Mouse (Mus musculus): Measurements from ENCODE around the gene 2410004P03Rik.
"Not testable (repeated sequence)": the region's sequence is repeated elsewhere in the genome, so short reads cannot be mapped to it uniquely, and the experiment has no call there.

2410004P03Rik gene

GRCm38 (mm10) chr12:17021125-17021524 is 9.6 kb upstream of the 2410004P03Rik start:
- DNase-seq (ENCODE audit: low spot score in 2 of 2) = not testable (repeated sequence)

GRCm38 (mm10) chr12:17018468-17018867 is 6.9 kb upstream of the 2410004P03Rik start:
- peak; percentile 47 to 66 for DNase-seq (ENCODE audit: low spot score in 2 of 2)

DNA sequence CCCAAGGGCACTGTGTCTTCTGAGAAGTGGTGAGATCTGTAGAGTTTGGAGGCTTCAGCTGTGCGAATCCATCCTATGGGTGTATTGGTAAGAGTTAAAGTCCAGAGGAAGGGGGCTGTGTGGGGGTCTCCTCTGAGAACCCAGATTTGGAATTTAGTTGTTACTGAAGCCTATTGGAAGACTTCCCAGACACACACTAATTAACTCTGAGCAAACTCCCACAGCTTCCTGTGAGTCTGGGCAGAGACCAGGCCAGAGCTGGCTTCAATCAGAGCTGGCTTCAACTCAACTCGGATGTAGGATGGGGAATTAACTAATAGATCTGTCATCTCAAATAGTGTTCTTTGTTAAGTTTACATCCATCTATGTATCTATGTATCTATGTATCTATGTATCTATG is 4.2 kb upstream of the 2410004P03Rik start:
- no peak for DNase-seq (ENCODE audit: low spot score in 2 of 2)

GRCm38 (mm10) chr12:17012067-17012899 is 756 bp upstream of the 2410004P03Rik start:
- DNase-seq (ENCODE audit: low spot score in 2 of 2) = no peak

- DNase-seq (ENCODE audit: low spot score in 2 of 2) = no peak
These were observed 2.1 kb downstream of the 2410004P03Rik start for GRCm38 (mm10) chr12:17009466-17009865.

DNA sequence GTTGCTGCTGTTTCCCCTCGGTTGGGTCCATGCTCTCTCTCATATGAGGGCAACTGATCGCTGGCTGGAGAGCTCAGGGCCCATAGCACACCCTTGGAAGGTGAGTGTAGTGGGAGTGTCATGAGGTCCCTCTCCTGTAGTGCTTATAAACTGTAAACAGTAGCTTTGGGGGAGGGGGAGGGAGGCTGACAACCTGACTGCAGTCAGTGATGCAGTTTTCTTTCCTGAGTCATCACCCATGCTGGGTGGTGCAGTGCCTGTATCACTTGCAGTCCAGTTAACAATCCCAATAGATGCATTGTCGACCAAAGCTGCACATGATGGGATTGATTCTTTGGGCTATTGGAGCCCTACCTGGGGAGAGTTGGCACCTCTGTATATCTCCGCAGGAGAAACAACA is 10.3 kb downstream of the 2410004P03Rik start:
- DNase-seq (ENCODE audit: low spot score in 2 of 2) = no peak

DNA sequence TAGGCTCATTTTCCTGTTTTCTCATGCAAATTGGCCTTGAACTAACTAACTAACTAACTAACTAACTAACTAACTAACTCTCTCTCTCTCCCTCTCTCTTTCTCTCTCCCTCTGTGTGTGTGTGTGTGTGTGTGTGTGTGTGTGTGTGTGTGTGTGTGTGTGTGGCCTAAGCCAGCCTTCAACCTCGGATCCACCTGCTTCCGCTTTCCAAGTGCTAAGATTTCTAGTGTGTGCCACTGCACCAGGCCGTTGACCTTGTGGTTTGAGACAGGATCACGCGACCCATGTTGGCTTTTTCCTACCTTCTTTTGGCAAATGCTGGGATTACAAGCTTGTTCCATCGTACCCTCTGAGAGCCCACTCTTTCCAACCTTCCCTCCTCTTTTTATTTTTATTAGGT is 10.9 kb downstream of the 2410004P03Rik start:
- no peak for DNase-seq (ENCODE audit: low spot score in 2 of 2)

GRCm38 (mm10) chr12:16999739-17000497 is 11.6 kb downstream of the 2410004P03Rik start, which contains the start of gene Pqlc3:
TSS of gene Pqlc3 (minus strand) at chr12:17000408.
- peak in 1 of 2 experiments; percentile 49 for DNase-seq (ENCODE audit: low spot score in 2 of 2)

- no peak for DNase-seq (ENCODE audit: low spot score in 2 of 2)
These were observed 12.4 kb downstream of the 2410004P03Rik start for GRCm38 (mm10) chr12:16999146-16999545.

DNA sequence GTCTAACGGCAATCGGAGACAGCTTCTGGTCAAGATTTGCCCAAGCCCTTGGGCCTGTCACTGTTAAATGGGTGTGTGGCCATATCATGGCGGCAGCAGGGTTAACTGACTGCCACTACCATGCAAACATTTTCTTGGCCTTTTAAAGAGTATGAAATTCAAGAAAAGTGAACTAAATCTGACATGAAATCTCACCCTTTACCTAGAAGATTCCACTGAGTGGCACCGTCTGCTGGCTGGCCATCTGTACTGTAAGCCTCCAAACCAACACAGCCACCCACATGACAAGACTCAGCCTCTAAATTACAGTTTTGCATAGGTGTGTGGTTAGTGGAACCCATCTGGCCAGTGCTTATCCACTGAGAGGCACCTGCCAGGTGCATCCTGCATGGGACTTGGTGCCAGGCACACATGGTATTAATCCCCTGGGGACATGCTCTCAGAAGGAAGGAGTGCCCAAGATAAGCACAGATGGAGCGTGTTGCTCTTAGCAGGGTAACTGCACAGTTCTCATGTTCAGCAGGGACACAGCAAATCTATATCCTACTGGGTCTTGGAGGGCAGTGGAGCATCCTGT is 14.6 kb downstream of the 2410004P03Rik start:
- DNase-seq (ENCODE audit: low spot score in 2 of 2) = no peak

DNA sequence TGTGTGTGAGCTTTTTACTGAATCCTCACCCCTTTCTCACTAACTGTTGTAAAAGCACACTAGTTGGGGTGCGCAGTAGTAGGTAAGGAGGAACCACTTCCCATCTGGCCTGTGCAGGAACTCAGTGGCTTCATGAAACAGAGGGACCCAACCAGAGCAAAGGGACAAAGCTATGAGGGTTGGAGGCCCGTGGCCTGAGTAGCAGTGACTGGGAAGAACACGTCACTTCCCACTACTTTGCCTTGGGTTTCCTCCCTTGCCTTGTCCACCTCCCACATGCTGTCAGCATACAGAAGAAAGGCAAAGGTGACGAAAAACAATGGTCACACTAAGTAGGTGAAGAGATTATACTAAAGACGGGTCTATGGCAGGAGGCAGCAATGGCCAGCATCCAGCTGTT is 15.2 kb downstream of the 2410004P03Rik start:
- DNase-seq (ENCODE audit: low spot score in 2 of 2) = no peak

DNA sequence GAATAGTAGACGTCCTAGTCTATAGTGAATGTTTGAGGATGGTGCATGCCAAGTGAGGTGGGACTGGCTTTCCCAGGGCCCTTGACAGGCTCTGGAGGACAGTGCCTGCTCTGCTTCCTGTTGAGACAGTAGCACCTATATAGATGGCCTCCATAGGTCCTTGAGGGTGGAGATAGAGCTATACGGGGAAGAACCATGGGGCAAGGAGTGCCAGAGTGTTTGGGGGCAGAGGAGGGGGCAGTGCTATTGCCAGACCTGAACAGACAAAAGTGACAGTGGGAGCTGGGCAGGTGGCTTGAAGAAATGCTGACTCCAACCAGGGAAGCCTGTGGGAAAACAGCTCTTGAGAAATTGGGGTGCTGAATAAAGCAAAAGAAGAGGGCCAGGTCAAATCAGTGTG is 17.2 kb downstream of the 2410004P03Rik start:
- no peak for DNase-seq (ENCODE audit: low spot score in 2 of 2)

GRCm38 (mm10) chr12:16992355-16992754 is 19.2 kb downstream of the 2410004P03Rik start:
- DNase-seq (ENCODE audit: low spot score in 2 of 2) = no peak

DNA sequence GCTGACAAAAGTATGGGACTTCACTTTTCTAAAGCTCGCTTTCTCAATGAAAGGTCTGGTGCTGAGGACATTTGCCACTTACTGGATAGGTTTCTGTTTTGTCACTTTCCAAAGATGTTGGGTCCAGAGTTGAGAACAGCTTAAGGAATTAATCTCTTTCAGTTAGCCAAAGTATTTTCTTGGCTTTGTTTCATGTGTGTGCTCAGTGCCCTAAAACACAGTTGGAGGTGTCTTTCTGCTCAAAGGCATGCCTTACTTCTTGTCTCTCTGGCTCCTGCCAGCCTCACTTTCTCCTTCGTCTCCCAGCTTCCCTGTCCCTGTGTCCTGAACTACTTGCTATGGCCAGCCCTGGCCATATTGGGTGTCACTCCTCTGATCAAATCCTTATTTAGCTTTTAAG is 20.2 kb downstream of the 2410004P03Rik start:
- DNase-seq (ENCODE audit: low spot score in 2 of 2) = no peak

DNA sequence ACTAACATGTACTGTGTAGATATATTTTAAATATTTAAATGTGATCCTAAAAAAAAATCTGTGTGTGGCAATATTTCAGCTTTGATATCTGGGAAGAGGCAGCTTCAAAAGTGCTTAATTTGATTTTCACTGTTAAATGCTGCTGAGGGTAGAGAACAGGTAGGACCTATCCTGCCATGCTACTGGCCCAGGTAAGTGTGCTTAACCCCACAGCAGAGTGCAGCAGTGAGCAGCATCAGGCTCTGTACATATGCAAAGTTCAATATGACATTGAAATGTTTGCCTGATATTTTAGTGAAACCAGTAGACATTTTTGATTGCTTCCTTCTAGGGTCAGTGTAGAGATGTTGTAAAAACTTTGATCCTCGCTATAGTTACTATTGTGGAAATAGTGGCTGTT is 25.7 kb downstream of the 2410004P03Rik start:
- DNase-seq (ENCODE audit: low spot score in 2 of 2) = no peak

DNA sequence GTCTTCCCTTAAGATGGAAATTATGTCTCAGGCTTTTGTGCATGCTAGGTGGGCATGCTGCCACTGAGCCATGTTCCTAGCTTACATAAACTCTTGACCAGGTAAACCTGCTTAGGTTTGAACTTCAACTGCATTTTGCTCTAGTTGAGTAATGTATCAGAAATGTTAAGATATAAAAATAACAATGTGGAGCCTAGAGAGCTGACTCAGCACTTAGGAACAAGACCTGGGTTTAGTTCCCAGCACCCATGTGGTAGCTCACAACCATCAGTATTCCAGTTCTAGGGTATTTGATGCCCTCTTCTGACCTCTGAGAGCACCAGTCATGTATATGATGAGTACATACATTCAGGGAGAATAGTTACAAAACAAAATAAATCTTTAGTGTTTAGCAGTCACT is 34.4 kb downstream of the 2410004P03Rik start:
- no peak for DNase-seq (ENCODE audit: low spot score in 2 of 2)

GRCm38 (mm10) chr12:16966811-16967210 is 44.7 kb downstream of the 2410004P03Rik start:
- DNase-seq (ENCODE audit: low spot score in 2 of 2) = no peak

DNA sequence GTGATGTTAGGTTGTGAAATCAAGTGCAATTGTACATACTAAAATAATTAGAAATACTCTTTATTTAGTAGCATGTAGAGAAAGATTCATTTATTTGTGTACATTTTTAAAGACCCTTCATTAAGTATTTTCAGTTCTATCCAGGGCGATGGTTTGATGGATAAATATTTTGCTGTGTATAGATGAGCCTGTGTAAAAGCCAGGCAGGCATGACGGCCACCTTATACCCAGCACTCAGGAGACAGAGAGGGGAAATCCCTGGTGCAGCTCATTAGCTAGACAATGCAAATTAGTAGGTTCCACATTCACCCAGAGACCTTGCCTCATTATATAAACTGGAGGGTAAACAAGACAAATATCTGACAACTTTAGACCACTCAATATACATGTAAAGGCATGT is 48.2 kb downstream of the 2410004P03Rik start:
- DNase-seq (ENCODE audit: low spot score in 2 of 2) = no peak

GRCm38 (mm10) chr12:16958851-16959250 is 52.7 kb downstream of the 2410004P03Rik start:
- no peak for DNase-seq (ENCODE audit: low spot score in 2 of 2)
